Mouse (Mus musculus) liver, adult 2 months (tissue): Measurements from ENCODE around the gene Krt79. TPM values are rescaled to one million over a fixed set of nuclear protein-coding genes. Genes with fewer than 3 reads are reported as not detected.

ENCODE experiments used
- DNase-seq: peaks from one replicate; pipeline ENCODE4 v3.0.0-alpha.2; 2011; ENCODE audit warnings: low read depth, low spot score; ENCODE audit errors: extremely low read depth
- H3K27ac ChIP-seq: fragments of 200-500 bp; replicated peaks from 2 replicates; pipeline ENCODE4 v1.5.1; 2012; ENCODE audit warnings: low read depth, mild to moderate bottlenecking, control low read depth, inconsistent platforms, low read length; ENCODE audit not compliant: insufficient read depth
- H3K27me3 ChIP-seq: fragments of 200-500 bp; 2 replicates; pipeline ENCODE4 v1.6.1; 2012; ENCODE audit warnings: mild to moderate bottlenecking, moderate library complexity, low read length, inconsistent platforms; ENCODE audit not compliant: control insufficient read depth, insufficient read depth
- H3K36me3 ChIP-seq: fragments of 200-500 bp; 2 replicates; pipeline ENCODE4 v1.6.1; 2012; ENCODE audit warnings: low read length, inconsistent platforms; ENCODE audit not compliant: control insufficient read depth, insufficient read depth
- H3K4me1 ChIP-seq: fragments of 200-500 bp; 2 replicates; pipeline ENCODE4 v1.6.1; 2011; ENCODE audit warnings: low read length; ENCODE audit not compliant: control insufficient read depth, insufficient read depth
- H3K4me3 ChIP-seq: fragments of 200-500 bp; 2 replicates; pipeline ENCODE4 v1.5.1; 2011; ENCODE audit warnings: low read depth, mild to moderate bottlenecking, control low read depth, low read length, moderate library complexity; ENCODE audit not compliant: insufficient read depth
- H3K79me2 ChIP-seq: fragments of 200-500 bp; 2 replicates; pipeline ENCODE4 v1.6.1; 2012; ENCODE audit warnings: inconsistent platforms, mild to moderate bottlenecking, low read length, moderate library complexity; ENCODE audit not compliant: control insufficient read depth, insufficient read depth
- H3K9ac ChIP-seq: fragments of 200-500 bp; 2 replicates; pipeline ENCODE4 v1.6.1; 2012; ENCODE audit warnings: low read depth, mild to moderate bottlenecking, control low read depth, inconsistent platforms, low read length
- CTCF ChIP-seq: fragments of 200-500 bp; IDR thresholded peaks from 2 replicates; pipeline ENCODE4 v1.5.1; 2011; ENCODE audit warnings: low read depth, low read length, control low read depth
- POLR2A ChIP-seq: fragments of 200-500 bp; IDR thresholded peaks from 2 replicates; pipeline ENCODE4 v1.6.1; 2011; ENCODE audit warnings: low read length, control low read depth; ENCODE audit not compliant: insufficient read depth; ENCODE audit errors: extremely low read depth
- WGBS: fragments of 180-500 bp; shearing (Covaris S2); methylation state at CpG from one replicate; pipeline ENCODE4 v1.1.7; 2018; 5-methylcytosine and 5-hydroxymethylcytosine counted together
- polyA plus RNA-seq: library from polyadenylated mRNA; depleted of rRNA; stranded (reverse); fragments of >200 nt; gene quantifications from 2 replicates; pipeline ENCODE4 v1.2.3, GENCODE M21; 2012; rRNA removed
- total RNA-seq: library from RNA; depleted of rRNA; stranded (reverse); fragments of >200 nt; gene quantifications from 2 replicates; pipeline ENCODE4 v1.2.3, GENCODE M21; 2014; rRNA removed

Gene Krt79
- 0.09 TPM in 1 of 2 replicates, not detected in the other for total RNA-seq
- 0.04 and 0.10 TPM in 2 replicates for polyA plus RNA-seq

- H3K27me3 ChIP-seq = no peaks in the 10 kb centered on the region
- 90% methylated on average over 5 of the region's 6 CpGs for WGBS
- no peak within 1 kb of the TSS for H3K9ac ChIP-seq
- H3K27ac ChIP-seq = no peak within 1 kb of the TSS
- no peaks in the 10 kb centered on the region for H3K36me3 ChIP-seq
- H3K4me3 ChIP-seq = no peak within 1 kb of the TSS
- no peak for DNase-seq
- TF ChIP-seq CTCF (no peak), POLR2A (no peak)
- H3K79me2 ChIP-seq = no peaks in the 10 kb centered on the region
- H3K4me1 ChIP-seq = peaks cover 5% of the 10 kb centered on the region; the same call in 1 of the 2 replicates
Observed at GRCm38 (mm10) chr15:101940274-101940829, at the start of gene Krt79. Gene Krt79, minus strand, starts transcription at chr15:101940324.

GRCm38 (mm10) chr15:101988714-101989113, 48.6 kb upstream of the Krt79 start:
- no peaks in the 10 kb centered on the region for H3K27me3 ChIP-seq
- no peaks in the 10 kb centered on the region for H3K79me2 ChIP-seq
- no peaks in the 10 kb centered on the region for H3K36me3 ChIP-seq
- DNase-seq = no peak
- no peaks in the 10 kb centered on the region for H3K4me1 ChIP-seq
- TF ChIP-seq CTCF (peak; percentile 35), POLR2A (no peak)
- H3K27ac ChIP-seq = no peak overlapping the region
- H3K9ac ChIP-seq = no peak overlapping the region
- no peak overlapping the region for H3K4me3 ChIP-seq
- 80% methylated on average over 8 of the region's 8 CpGs for WGBS

GRCm38 (mm10) chr15:101988119-101988518, 48.0 kb upstream of the Krt79 start:
- no peak overlapping the region for H3K27ac ChIP-seq
- no peaks in the 10 kb centered on the region for H3K36me3 ChIP-seq
- no peaks in the 10 kb centered on the region for H3K79me2 ChIP-seq
- H3K27me3 ChIP-seq = no peaks in the 10 kb centered on the region
- peak; percentile 58 for DNase-seq
- WGBS = under 1% methylated on average over 10 of the region's 10 CpGs
- peak; percentile 86 for TF ChIP-seq CTCF
- TF ChIP-seq POLR2A = no peak
- no peaks in the 10 kb centered on the region for H3K4me1 ChIP-seq
- H3K4me3 ChIP-seq = no peak overlapping the region
- no peak overlapping the region for H3K9ac ChIP-seq

- H3K36me3 ChIP-seq = no peaks in the 10 kb centered on the region
- no peaks in the 10 kb centered on the region for H3K27me3 ChIP-seq
- TF ChIP-seq CTCF = peak; percentile 14; the same call in 1 of the 2 replicates
- TF ChIP-seq POLR2A = no peak
- H3K27ac ChIP-seq = no peak overlapping the region
- no peak overlapping the region for H3K9ac ChIP-seq
- peak; percentile 25 for DNase-seq
- 13% methylated on average over 6 of the region's 6 CpGs for WGBS
- H3K4me1 ChIP-seq = no peaks in the 10 kb centered on the region
- H3K79me2 ChIP-seq = no peaks in the 10 kb centered on the region
- H3K4me3 ChIP-seq = no peak overlapping the region
Observed at GRCm38 (mm10) chr15:101984746-101985145, 44.6 kb upstream of the Krt79 start.

GRCm38 (mm10) chr15:101983949-101984601, 44.0 kb upstream of the Krt79 start:
- Histone ChIP-seq H3K79me2 (no peaks in the 10 kb centered on the region), H3K36me3 (no peaks in the 10 kb centered on the region), H3K27ac (peak overlapping the region; percentile 80), H3K4me3 (no peak overlapping the region; the same call in 1 of the 2 replicates), H3K27me3 (no peaks in the 10 kb centered on the region), H3K9ac (peak overlapping the region; percentile 53), H3K4me1 (no peaks in the 10 kb centered on the region)
- TF ChIP-seq CTCF (peak; percentile 99), POLR2A (no peak)
- peak; percentile 92 for DNase-seq
- 6% methylated on average over 15 of the region's 15 CpGs for WGBS
